Mouse (Mus musculus) forebrain, postnatal 0 days (tissue): ENCODE results near the gene Slc9a5. TPM values are rescaled to one million over a fixed set of nuclear protein-coding genes. Genes with fewer than 3 reads are reported as not detected.

Experiments used
- ATAC-seq: fragments of 200-750 bp; cut with Nextera tagmentation; 2 replicates; pipeline ENCODE4 v1.8.0; 2017; ENCODE audit warnings: mild to moderate bottlenecking, moderate library complexity
- DNase-seq: peaks from one replicate; pipeline ENCODE4 v3.0.0-alpha.2; 2015
- H3K27ac ChIP-seq: fragments of 300-500 bp; sonication (generic); 2 replicates; pipeline ENCODE4 v1.5.1; 2014; ENCODE audit warnings: low read depth, mild to moderate bottlenecking, antibody characterized with exemption, low read length, moderate library complexity, mixed read lengths
- H3K27me3 ChIP-seq: fragments of 300-500 bp; sonication (generic); 2 replicates; pipeline ENCODE4 v1.6.1; 2014; ENCODE audit warnings: mild to moderate bottlenecking, low read length, mixed read lengths; ENCODE audit not compliant: insufficient read depth
- H3K36me3 ChIP-seq: fragments of 300-500 bp; sonication (generic); 2 replicates; pipeline ENCODE4 v1.6.1; 2014; ENCODE audit warnings: mild to moderate bottlenecking, moderate library complexity; ENCODE audit not compliant: insufficient read depth
- H3K4me1 ChIP-seq: fragments of 300-500 bp; sonication (generic); 2 replicates; pipeline ENCODE4 v1.6.1; 2014; ENCODE audit warnings: antibody characterized with exemption; ENCODE audit not compliant: insufficient read depth
- H3K4me2 ChIP-seq: fragments of 300-500 bp; sonication (generic); 2 replicates; pipeline ENCODE4 v1.6.1; 2014; ENCODE audit warnings: low read depth, mild to moderate bottlenecking, moderate library complexity
- H3K4me3 ChIP-seq: fragments of 300-500 bp; sonication (generic); 2 replicates; pipeline ENCODE4 v1.5.1; 2014; ENCODE audit warnings: low read depth, low read length, mixed read lengths
- H3K9ac ChIP-seq: fragments of 300-500 bp; sonication (generic); 2 replicates; pipeline ENCODE4 v1.6.1; 2014; ENCODE audit warnings: mild to moderate bottlenecking
- H3K9me3 ChIP-seq: fragments of 300-500 bp; sonication (generic); 2 replicates; pipeline ENCODE4 v1.6.1; 2016; ENCODE audit warnings: low read length
- CTCF ChIP-seq: sonication (generic); IDR thresholded peaks from 2 replicates; pipeline ENCODE4 v1.5.1; 2016; ENCODE audit warnings: antibody characterized with exemption, control low read depth, low read depth
- WGBS: fragments of 180-500 bp; shearing (Covaris S2); extraction: QIAGEN DNeasy Blood & Tissue Kit; methylation state at CpG from one replicate; pipeline ENCODE4 v1.1.7; 2014; 5-methylcytosine and 5-hydroxymethylcytosine counted together
- polyA plus RNA-seq: library from polyadenylated mRNA; unstranded; fragments of >200 nt; fragmentation: Nextera tagmentation; extraction: Ambion mirVana; gene quantifications from 2 replicates; pipeline ENCODE4 v1.2.1, GENCODE M21; 2015
- total RNA-seq: library from RNA; depleted of rRNA; stranded (reverse); fragments of >200 nt; gene quantifications from 2 replicates; pipeline ENCODE4 v1.2.3, GENCODE M21; 2014

The Slc9a5 gene
- total and polyA plus RNA-seq, 2 experiments from 2014 or later: 7.2 to 17.5 TPM

DNA sequence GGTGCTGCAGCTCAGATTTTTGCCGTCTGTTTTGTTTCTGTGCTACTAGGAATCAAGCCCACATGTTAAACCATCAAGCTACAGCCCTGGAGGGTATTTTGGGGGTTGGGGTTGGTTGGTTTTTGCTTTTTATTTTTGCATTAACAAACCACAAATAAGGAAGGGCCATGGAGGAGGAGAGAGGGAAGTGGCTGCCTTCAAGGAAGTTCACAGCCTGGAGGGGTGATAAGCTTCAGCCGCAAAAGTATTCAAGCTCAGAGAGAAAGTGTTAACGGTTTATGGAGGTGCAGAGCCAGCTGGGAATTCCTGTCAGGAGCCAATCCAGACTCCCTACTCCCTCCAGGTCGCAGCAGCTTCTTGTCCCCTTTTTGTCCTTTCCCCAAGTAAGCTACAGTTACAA is 9.7 kb upstream of the Slc9a5 start:
- no peak overlapping the region for H3K4me3 ChIP-seq
- no peak for ATAC-seq
- no peak overlapping the region for H3K4me2 ChIP-seq
- peaks cover 8% of the 10 kb centered on the region for H3K36me3 ChIP-seq
- TF ChIP-seq CTCF: no peak
- no peak for DNase-seq
- H3K9me3 ChIP-seq: no peaks in the 10 kb centered on the region
- H3K27ac ChIP-seq: no peak overlapping the region
- H3K4me1 ChIP-seq: no peaks in the 10 kb centered on the region
- WGBS: 68% methylated on average over 4 of the region's 4 CpGs
- no peak overlapping the region for H3K9ac ChIP-seq
- no peaks in the 10 kb centered on the region for H3K27me3 ChIP-seq

GRCm38 (mm10) chr8:105339886-105340635 is 8.6 kb upstream of the Slc9a5 start:
- Histone ChIP-seq H3K36me3 (peaks cover under 1% of the 10 kb centered on the region; the same call in 1 of the 2 replicates), H3K4me2 (no peak overlapping the region), H3K4me3 (no peak overlapping the region), H3K27ac (no peak overlapping the region), H3K27me3 (no peaks in the 10 kb centered on the region), H3K9ac (no peak overlapping the region), H3K9me3 (no peaks in the 10 kb centered on the region), H3K4me1 (no peaks in the 10 kb centered on the region)
- TF ChIP-seq CTCF: no peak
- WGBS: 84% methylated on average over 6 of the region's 6 CpGs
- no peak for ATAC-seq
- DNase-seq: no peak

DNA sequence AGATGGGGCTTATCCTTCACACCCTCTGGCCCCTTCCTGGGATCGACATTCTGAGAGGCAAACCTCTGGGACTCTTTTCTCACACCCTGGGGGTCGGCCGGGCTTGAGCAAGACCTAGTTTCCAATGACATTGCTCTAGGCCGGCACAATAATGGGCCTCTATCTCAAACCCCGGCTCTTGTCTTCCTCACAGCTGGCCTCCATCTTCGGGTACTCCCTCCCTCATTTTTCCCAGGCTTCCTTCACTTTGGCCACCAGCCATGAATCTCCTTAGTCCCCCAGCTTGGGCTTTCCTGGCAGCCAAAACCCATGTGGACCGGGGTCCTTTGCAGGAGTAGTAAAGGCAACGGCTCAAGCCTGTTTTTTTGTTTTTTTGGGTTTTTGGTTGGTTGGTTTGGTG is 7.2 kb upstream of the Slc9a5 start:
- 31% methylated on average over 8 of the region's 8 CpGs for WGBS
- H3K9me3 ChIP-seq: no peaks in the 10 kb centered on the region
- no peak overlapping the region for H3K27ac ChIP-seq
- H3K27me3 ChIP-seq: no peaks in the 10 kb centered on the region
- DNase-seq (peak; percentile 41), ATAC-seq (no peak; the same call in 1 of the 2 replicates)
- H3K9ac ChIP-seq: no peak overlapping the region
- no peaks in the 10 kb centered on the region for H3K4me1 ChIP-seq
- H3K36me3 ChIP-seq: no peaks in the 10 kb centered on the region
- no peak for TF ChIP-seq CTCF
- H3K4me3 ChIP-seq: no peak overlapping the region
- no peak overlapping the region for H3K4me2 ChIP-seq

GRCm38 (mm10) chr8:105342768-105343167 is 5.9 kb upstream of the Slc9a5 start:
- Histone ChIP-seq H3K9me3 (no peaks in the 10 kb centered on the region), H3K4me2 (no peak overlapping the region)
- 79% methylated on average over 4 of the region's 4 CpGs for WGBS

GRCm38 (mm10) chr8:105343791-105344574 is 4.7 kb upstream of the Slc9a5 start:
- 61% methylated on average over 6 of the region's 8 CpGs for WGBS
- no peak for DNase-seq
- no peak overlapping the region for H3K27ac ChIP-seq

More at GRCm38 (mm10) chr8:105342768-105343167, 5.9 kb upstream of the Slc9a5 start:
- no peak for DNase-seq
- no peak for TF ChIP-seq CTCF
- Histone ChIP-seq H3K27me3 (no peaks in the 10 kb centered on the region; the same call in 1 of the 2 replicates), H3K9ac (no peak overlapping the region), H3K4me3 (no peak overlapping the region), H3K27ac (no peak overlapping the region), H3K36me3 (no peaks in the 10 kb centered on the region), H3K4me1 (peaks cover 4% of the 10 kb centered on the region; the same call in 1 of the 2 replicates)
- ATAC-seq: no peak

GRCm38 (mm10) chr8:105345061-105345975 is 3.3 kb upstream of the Slc9a5 start:
- Histone ChIP-seq H3K4me2 (no peak overlapping the region), H3K9me3 (no peaks in the 10 kb centered on the region), H3K9ac (no peak overlapping the region), H3K27ac (no peak overlapping the region), H3K36me3 (no peaks in the 10 kb centered on the region), H3K27me3 (no peaks in the 10 kb centered on the region; the same call in 1 of the 2 replicates), H3K4me1 (peaks cover 7% of the 10 kb centered on the region; the same call in 1 of the 2 replicates), H3K4me3 (no peak overlapping the region)
- WGBS: 75% methylated on average over 7 of the region's 7 CpGs
- DNase-seq (no peak), ATAC-seq (no peak)
- TF ChIP-seq CTCF: no peak

More at GRCm38 (mm10) chr8:105343791-105344574, 4.7 kb upstream of the Slc9a5 start:
- no peak overlapping the region for H3K4me2 ChIP-seq
- no peak overlapping the region for H3K9ac ChIP-seq
- no peak for ATAC-seq
- peaks cover 4% of the 10 kb centered on the region; the same call in 1 of the 2 replicates for H3K4me1 ChIP-seq
- H3K27me3 ChIP-seq: no peaks in the 10 kb centered on the region; the same call in 1 of the 2 replicates
- H3K9me3 ChIP-seq: no peaks in the 10 kb centered on the region
- H3K4me3 ChIP-seq: no peak overlapping the region
- no peaks in the 10 kb centered on the region for H3K36me3 ChIP-seq
- TF ChIP-seq CTCF: no peak
